9 mouse cellular contexts compared by ENCODE assay signal in genomic region chr1:21002246-21003142, GRCm38 (mm10). TPM values are rescaled to one million over a fixed set of nuclear protein-coding genes. Genes with fewer than 3 reads are reported as not detected.
DNase-seq lines count a peak whose midpoint lies in the region; ATAC-seq and TF ChIP-seq lines count a peak whose summit lies in the region.
"Had no signal": no experiment of that assay in that cellular context is flagged by ENCODE, and none has a peak within 500 bp of the region (broad histone marks: within the 10 kb centered on the region; RNA-seq: fewer than 3 reads in every experiment).

No protein-coding gene starts in this region.

- peak; percentile 14; the same call in 1 of the 2 replicates for ATAC-seq in heart, embryonic 13.5 days (ENCODE audit: extremely low read depth, insufficient number of reproducible peaks, low FRiP score, low TSS enrichment)
- 0 out of 2 replicates have a peak, but pooled peaks have one; percentile 24 for ATAC-seq in midbrain, embryonic 12.5 days (ENCODE audit: low FRiP score, low read depth)

- DNase-seq in layer of hippocampus, adult 11-12 months (ENCODE audit: low spot score): peak; percentile 16
- no peak for DNase-seq in layer of hippocampus, adult 9-10 months (ENCODE audit: low spot score)
- DNase-seq in cerebellum, adult 2 months: peak; percentile 53 to 64
- no peak for DNase-seq in adrenal gland, postnatal 14 days
- no peak for DNase-seq in frontal cortex, postnatal 36 days (ENCODE audit: low spot score in 2 of 2)
- no peak for DNase-seq in embryo, embryonic 10.5 days (ENCODE audit: low spot score)
- DNase-seq: liver had no signal

- TF ChIP-seq POLR2A in cerebellum, adult 2 months (IDR thresholded peaks at IDR 0.05; ENCODE audit: borderline replicate concordance, insufficient read depth, low read length): no peak

- H3K9me3 ChIP-seq in heart, embryonic 13.5 days: no peaks in the 10 kb centered on the region
- H3K9me3 ChIP-seq in midbrain, embryonic 12.5 days: no peaks in the 10 kb centered on the region

- no peak overlapping the region for H3K9ac ChIP-seq in heart, embryonic 13.5 days
- no peak overlapping the region for H3K9ac ChIP-seq in midbrain, embryonic 12.5 days (replicated peaks)

- H3K4me2 ChIP-seq in heart, embryonic 13.5 days: no peak overlapping the region
- H3K4me2 ChIP-seq in midbrain, embryonic 12.5 days (replicated peaks): no peak overlapping the region

- no peak overlapping the region for H3K27ac ChIP-seq in cerebellum, adult 2 months (ENCODE audit: insufficient read depth, low read length)
- H3K27ac ChIP-seq in heart, embryonic 13.5 days (replicated peaks): no peak overlapping the region
- no peak overlapping the region for H3K27ac ChIP-seq in midbrain, embryonic 12.5 days (replicated peaks)

- H3K36me3 ChIP-seq in heart, embryonic 13.5 days: peaks cover 76% of the 10 kb centered on the region
- peaks cover 20% of the 10 kb centered on the region for H3K36me3 ChIP-seq in midbrain, embryonic 12.5 days

- no peaks in the 10 kb centered on the region for H3K27me3 ChIP-seq in cerebellum, adult 2 months (ENCODE audit: control insufficient read depth, insufficient read depth, low read length)
- no peaks in the 10 kb centered on the region for H3K27me3 ChIP-seq in heart, embryonic 13.5 days (replicated peaks)
- H3K27me3 ChIP-seq in midbrain, embryonic 12.5 days: no peaks in the 10 kb centered on the region

- WGBS in cerebellum, adult 2 months: 12% methylated on average over 14 of the region's 14 CpGs
- 72% methylated on average over 14 of the region's 14 CpGs for WGBS in heart, embryonic 13.5 days
- 94% methylated on average over 14 of the region's 14 CpGs for WGBS in midbrain, embryonic 12.5 days

- no peak for TF ChIP-seq CTCF in cerebellum, adult 2 months (IDR thresholded peaks at IDR 0.05; ENCODE audit: borderline replicate concordance, insufficient read depth, low read depth, low read length)

- peaks cover 10% of the 10 kb centered on the region for H3K4me1 ChIP-seq in cerebellum, adult 2 months (ENCODE audit: control insufficient read depth, insufficient read depth, low read length)
- H3K4me1 ChIP-seq in heart, embryonic 13.5 days: peaks cover 16% of the 10 kb centered on the region
- no peaks in the 10 kb centered on the region for H3K4me1 ChIP-seq in midbrain, embryonic 12.5 days

- H3K4me3 ChIP-seq in cerebellum, adult 2 months (replicated peaks; ENCODE audit: insufficient read depth, low read depth, low read length): no peak overlapping the region
- H3K4me3 ChIP-seq in heart, embryonic 13.5 days: no peak overlapping the region
- H3K4me3 ChIP-seq in midbrain, embryonic 12.5 days: no peak overlapping the region

RNA-seq across cellular contexts. Expression of gene Efhc1, which starts 51.1 kb away (rescaled TPM):
- 2.1 and 3.0 TPM in 2 replicates for polyA plus RNA-seq in cerebellum, adult 2 months (2012; rRNA removed)
- 1.6 and 1.7 TPM in 2 replicates for polyA plus RNA-seq in heart, embryonic 13.5 days (2015; fragmentation: Nextera tagmentation; extraction: Ambion mirVana)
- polyA plus RNA-seq in midbrain, embryonic 12.5 days (2016; fragmentation: Nextera tagmentation; extraction: Ambion mirVana): 1.8 and 2.0 TPM in 2 replicates
- total RNA-seq in adrenal gland, postnatal 14 days (2021): 1.7 and 1.9 TPM in 2 replicates

Comparison
In these comparisons a context has a peak if more than half of its experiments do, and no peak if none do; other contexts are left out.
1. DNase-seq: peak in layer of hippocampus, adult 11-12 months (single experiment) and cerebellum, adult 2 months (2 of 2); none in layer of hippocampus, adult 9-10 months (single experiment), adrenal gland, postnatal 14 days (single experiment), frontal cortex, postnatal 36 days (0 of 2) and embryo, embryonic 10.5 days (single experiment).